Mouse (Mus musculus) cerebellum, adult 11-12 months (tissue): ENCODE results near the gene Ccr1.

Experiments
- DNase-seq: peaks from one replicate; pipeline ENCODE4 v3.0.0; 2022

The Ccr1 gene

GRCm38 (mm10) chr9:123925101-123925946 lies 43.2 kb downstream of the Ccr1 start:
- DNase-seq, result peak; percentile 80

GRCm38 (mm10) chr9:123924589-123925066 lies 43.9 kb downstream of the Ccr1 start:
- DNase-seq, result peak; percentile 81

GRCm38 (mm10) chr9:123924035-123924434 lies 44.5 kb downstream of the Ccr1 start:
- DNase-seq, result peak; percentile 34

- peak; percentile 29 for DNase-seq
Observed at GRCm38 (mm10) chr9:123923146-123923991, 45.1 kb downstream of the Ccr1 start.
